Mouse (Mus musculus) CD4-positive, CD25-positive, alpha-beta regulatory T cell, adult 9 weeks (primary cell): Measurements from ENCODE around the gene Mamld1. TPM values are rescaled to one million over a fixed set of nuclear protein-coding genes. Genes with fewer than 3 reads are reported as not detected.

Experiments used
- polyA plus RNA-seq: library from polyadenylated mRNA; unstranded; fragments of 100-300 nt; shearing (Covaris generic); gene quantifications from one replicate; pipeline ENCODE4 v1.2.1, GENCODE M21; 2017

The Mamld1 gene
- polyA plus RNA-seq = not detected

GRCm38 (mm10) chrX:71049864-71050576 is at the start of gene Mamld1:
Gene Mamld1, plus strand, starts transcription at chrX:71050256.

Other genes starting within 250 kb of the Mamld1 start
- 12.1 TPM for gene Mtm1, start 160.5 kb downstream of the Mamld1 start, polyA plus RNA-seq